Mouse (Mus musculus): Measurements from ENCODE around the gene Ccdc88a. TPM values are rescaled to one million over a fixed set of nuclear protein-coding genes. Genes with fewer than 3 reads are reported as not detected.

Gene Ccdc88a
- polyA plus RNA-seq, 1 experiment = 8.5 TPM

DNA sequence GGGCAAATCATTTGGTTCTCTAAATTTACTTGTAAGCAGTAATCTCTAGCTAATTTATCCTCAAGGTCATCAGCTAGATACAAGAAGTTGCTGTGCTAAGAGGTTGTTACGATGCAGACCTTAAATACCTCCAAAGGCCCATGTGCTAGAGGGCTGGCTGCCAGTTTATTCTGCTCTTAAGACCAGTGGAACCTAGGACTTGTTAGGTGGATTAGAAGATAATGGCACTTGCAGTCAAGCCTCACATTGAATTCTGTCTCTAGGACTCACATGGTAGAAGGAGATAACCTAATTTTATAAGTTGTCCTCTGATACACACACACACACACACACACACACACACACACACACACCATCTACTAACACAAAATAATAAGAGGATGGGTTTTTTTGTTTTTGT is 5.3 kb upstream of the Ccdc88a start:
- Histone ChIP-seq H3K4me1 (ENCODE audit: control insufficient read depth, insufficient read depth, low read length) (no peaks in the 10 kb centered on the region), H3K27ac (ENCODE audit: control insufficient read depth, insufficient read depth, low read depth, low read length, poor library complexity) (no peak overlapping the region), H3K4me3 (replicated peaks; ENCODE audit: control insufficient read depth, low read depth, low read length) (no peak overlapping the region)
- 76% methylated on average over 1 of the region's 1 CpGs for WGBS
- no peak for TF ChIP-seq CTCF (IDR thresholded peaks at IDR 0.05; ENCODE audit: control insufficient read depth, insufficient read depth, low read length)
- TF ChIP-seq POLR2A (IDR thresholded peaks at IDR 0.05; ENCODE audit: borderline replicate concordance, control insufficient read depth, low read depth, low read length) = no peak

DNA sequence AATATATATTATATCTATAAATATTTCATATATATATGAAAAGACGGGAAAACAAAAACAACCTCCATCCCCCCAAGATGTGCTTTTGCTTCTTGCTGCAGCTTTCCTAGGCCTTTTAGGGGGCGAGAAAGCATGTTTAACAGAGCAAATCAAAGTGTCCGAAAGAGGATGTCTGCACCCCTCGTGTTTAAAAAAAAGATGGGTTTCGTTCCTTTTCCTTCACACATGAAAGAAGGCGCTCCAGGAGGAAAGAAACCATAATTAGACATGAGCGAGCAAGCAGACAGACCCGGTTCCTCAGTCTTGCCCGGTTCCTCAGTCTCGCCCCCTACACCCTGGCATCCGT is 435 bp upstream of the Ccdc88a start:
- H3K4me3 ChIP-seq (replicated peaks; ENCODE audit: control insufficient read depth, low read depth, low read length) = peak overlapping the region; percentile 82
- no peaks in the 10 kb centered on the region for H3K4me1 ChIP-seq (ENCODE audit: control insufficient read depth, insufficient read depth, low read length)
- H3K27ac ChIP-seq (ENCODE audit: control insufficient read depth, insufficient read depth, low read depth, low read length, poor library complexity) = peak overlapping the region; percentile 94
- 3% methylated on average over 11 of the region's 11 CpGs for whole genome bisulfite sequencing
- no peak for TF ChIP-seq CTCF (IDR thresholded peaks at IDR 0.05; ENCODE audit: control insufficient read depth, insufficient read depth, low read length)
- no peak for TF ChIP-seq POLR2A (IDR thresholded peaks at IDR 0.05; ENCODE audit: borderline replicate concordance, control insufficient read depth, low read depth, low read length)

- TF ChIP-seq POLR2A (IDR thresholded peaks at IDR 0.05; ENCODE audit: borderline replicate concordance, control insufficient read depth, low read depth, low read length) = no peak
- TF ChIP-seq CTCF (IDR thresholded peaks at IDR 0.05; ENCODE audit: control insufficient read depth, insufficient read depth, low read length) = no peak
- Histone ChIP-seq H3K4me3 (replicated peaks; ENCODE audit: control insufficient read depth, low read depth, low read length) (peak overlapping the region; percentile 82), H3K4me1 (ENCODE audit: control insufficient read depth, insufficient read depth, low read length) (no peaks in the 10 kb centered on the region), H3K27ac (ENCODE audit: control insufficient read depth, insufficient read depth, low read depth, low read length, poor library complexity) (peak overlapping the region; percentile 94)
- under 1% methylated on average over 8 of the region's 8 CpGs for WGBS
These were observed 807 bp downstream of the Ccdc88a start for GRCm38 (mm10) chr11:29374274-29374656.

DNA sequence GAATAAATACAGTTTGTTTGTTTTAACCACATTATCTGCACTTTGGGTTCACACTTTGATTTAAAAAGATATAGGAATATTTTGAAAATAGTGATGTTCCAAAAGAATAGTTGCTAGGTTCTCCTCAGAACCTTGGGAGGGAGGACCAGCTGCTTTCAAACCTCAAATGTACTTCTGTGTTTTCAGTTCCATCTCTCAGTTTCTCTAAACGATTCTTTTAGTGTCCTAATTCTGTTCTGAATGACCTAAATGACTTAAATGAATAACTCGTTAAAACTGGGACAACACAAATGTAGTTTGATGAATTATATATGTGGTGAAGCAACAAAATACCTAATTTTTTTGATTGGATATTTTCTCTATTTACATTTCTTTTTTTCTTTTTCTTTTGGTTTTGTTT is 3.2 kb downstream of the Ccdc88a start:
- WGBS = 59% methylated on average over 2 of the region's 2 CpGs
- Histone ChIP-seq H3K4me1 (ENCODE audit: control insufficient read depth, insufficient read depth, low read length) (no peaks in the 10 kb centered on the region), H3K27ac (ENCODE audit: control insufficient read depth, insufficient read depth, low read depth, low read length, poor library complexity) (no peak overlapping the region), H3K4me3 (replicated peaks; ENCODE audit: control insufficient read depth, low read depth, low read length) (no peak overlapping the region)
- TF ChIP-seq POLR2A (IDR thresholded peaks at IDR 0.05; ENCODE audit: borderline replicate concordance, control insufficient read depth, low read depth, low read length) = no peak
- TF ChIP-seq CTCF (IDR thresholded peaks at IDR 0.05; ENCODE audit: control insufficient read depth, insufficient read depth, low read length) = no peak

DNA sequence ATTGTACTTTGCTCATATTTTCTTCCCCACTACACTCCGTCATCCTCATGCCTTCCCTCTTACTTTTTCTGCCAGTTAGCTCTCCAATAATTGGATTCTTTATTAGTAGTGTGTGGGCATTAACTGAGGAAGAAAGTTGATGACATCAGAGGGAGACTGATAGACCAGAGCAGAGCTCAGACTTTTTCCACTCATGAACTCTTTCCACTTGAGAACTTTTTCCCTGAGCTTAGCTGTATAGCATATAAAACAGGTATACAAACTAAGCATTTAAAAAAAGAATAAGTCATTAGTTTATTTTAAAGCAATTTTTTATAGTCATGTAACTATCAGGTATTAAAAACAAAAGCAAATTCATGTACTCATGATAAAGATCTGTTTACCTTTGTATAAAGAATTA is 5.3 kb downstream of the Ccdc88a start:
- Histone ChIP-seq H3K4me1 (ENCODE audit: control insufficient read depth, insufficient read depth, low read length) (no peaks in the 10 kb centered on the region), H3K27ac (ENCODE audit: control insufficient read depth, insufficient read depth, low read depth, low read length, poor library complexity) (no peak overlapping the region), H3K4me3 (replicated peaks; ENCODE audit: control insufficient read depth, low read depth, low read length) (no peak overlapping the region)
- TF ChIP-seq POLR2A (IDR thresholded peaks at IDR 0.05; ENCODE audit: borderline replicate concordance, control insufficient read depth, low read depth, low read length) = no peak
- WGBS = 81% methylated on average over 1 of the region's 1 CpGs

DNA sequence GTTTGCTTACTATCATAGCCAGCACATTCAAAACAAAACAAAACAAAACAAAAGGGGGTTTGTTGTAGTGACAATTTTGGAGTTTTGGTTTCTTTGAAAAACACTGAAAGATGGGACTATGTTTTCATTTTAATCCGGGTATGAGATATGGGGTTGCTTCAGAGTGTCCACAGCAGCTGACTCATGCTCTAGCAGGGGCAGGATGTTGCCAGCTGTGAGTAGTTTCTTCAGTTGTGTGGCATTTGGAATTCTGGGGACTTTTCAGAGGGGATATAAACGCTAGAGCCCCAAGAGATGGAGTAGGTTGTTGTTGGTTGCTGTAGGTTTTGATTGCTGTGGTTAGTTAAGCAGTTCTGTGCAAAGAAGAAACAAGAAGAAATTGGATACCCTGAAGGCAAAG is 10.0 kb downstream of the Ccdc88a start:
- 49% methylated on average over 2 of the region's 2 CpGs for WGBS
- no peak overlapping the region for H3K4me3 ChIP-seq (replicated peaks; ENCODE audit: control insufficient read depth, low read depth, low read length)
- no peak for TF ChIP-seq POLR2A (IDR thresholded peaks at IDR 0.05; ENCODE audit: borderline replicate concordance, control insufficient read depth, low read depth, low read length)
- no peak for TF ChIP-seq CTCF (IDR thresholded peaks at IDR 0.05; ENCODE audit: control insufficient read depth, insufficient read depth, low read length)
- no peak overlapping the region for H3K27ac ChIP-seq (ENCODE audit: control insufficient read depth, insufficient read depth, low read depth, low read length, poor library complexity)
- H3K4me1 ChIP-seq (ENCODE audit: control insufficient read depth, insufficient read depth, low read length) = no peaks in the 10 kb centered on the region; the same call in 1 of the 2 replicates

DNA sequence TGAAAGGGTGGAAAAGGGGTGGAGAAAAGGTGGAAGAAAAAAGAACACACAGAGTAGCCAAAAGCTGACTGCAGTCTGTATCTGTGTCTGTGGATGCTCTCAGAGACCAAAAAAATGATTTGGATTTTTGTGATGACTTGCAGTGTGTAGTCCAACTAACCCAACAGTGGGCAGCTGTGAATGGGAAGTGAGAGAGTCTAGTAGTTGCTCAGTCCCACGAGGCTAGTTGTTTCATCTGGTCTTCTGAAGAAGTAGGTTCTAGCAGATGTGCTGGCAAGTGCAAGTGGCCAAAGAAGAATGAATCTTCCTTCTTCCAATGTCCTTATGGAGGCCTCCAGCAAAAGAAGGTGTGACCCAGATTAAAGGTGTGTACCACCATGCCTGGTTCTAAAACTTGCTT is 10.5 kb downstream of the Ccdc88a start:
- WGBS = 20% methylated on average over 1 of the region's 1 CpGs
- TF ChIP-seq POLR2A (IDR thresholded peaks at IDR 0.05; ENCODE audit: borderline replicate concordance, control insufficient read depth, low read depth, low read length) (no peak), CTCF (IDR thresholded peaks at IDR 0.05; ENCODE audit: control insufficient read depth, insufficient read depth, low read length) (no peak)
- no peak overlapping the region for H3K4me3 ChIP-seq (replicated peaks; ENCODE audit: control insufficient read depth, low read depth, low read length)
- H3K27ac ChIP-seq (ENCODE audit: control insufficient read depth, insufficient read depth, low read depth, low read length, poor library complexity) = no peak overlapping the region
- H3K4me1 ChIP-seq (ENCODE audit: control insufficient read depth, insufficient read depth, low read length) = no peaks in the 10 kb centered on the region; the same call in 1 of the 2 replicates

DNA sequence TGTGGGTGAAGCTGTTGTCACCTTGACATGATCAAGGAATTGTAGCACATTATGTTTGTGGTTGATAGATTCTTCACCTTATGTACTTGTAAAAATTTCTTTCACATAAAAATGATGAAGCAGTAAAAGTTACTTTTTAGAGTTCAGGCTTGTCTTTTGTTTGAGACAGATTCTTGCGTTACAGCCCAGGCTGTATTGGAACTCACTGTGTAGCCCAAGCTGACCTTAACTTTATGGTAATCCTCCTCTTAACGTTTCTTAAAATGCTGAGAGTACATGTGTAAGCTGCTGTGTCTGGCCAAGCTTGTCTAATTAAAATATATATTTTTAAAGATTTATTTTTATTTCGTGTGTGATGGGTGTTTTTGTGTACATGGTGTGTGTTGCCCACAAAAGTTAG is 11.2 kb downstream of the Ccdc88a start:
- Histone ChIP-seq H3K4me3 (replicated peaks; ENCODE audit: control insufficient read depth, low read depth, low read length) (no peak overlapping the region), H3K27ac (ENCODE audit: control insufficient read depth, insufficient read depth, low read depth, low read length, poor library complexity) (no peak overlapping the region), H3K4me1 (ENCODE audit: control insufficient read depth, insufficient read depth, low read length) (no peaks in the 10 kb centered on the region; the same call in 1 of the 2 replicates)
- WGBS = 69% methylated on average over 3 of the region's 3 CpGs
- TF ChIP-seq POLR2A (IDR thresholded peaks at IDR 0.05; ENCODE audit: borderline replicate concordance, control insufficient read depth, low read depth, low read length) = no peak
- TF ChIP-seq CTCF (IDR thresholded peaks at IDR 0.05; ENCODE audit: control insufficient read depth, insufficient read depth, low read length) = no peak

DNA sequence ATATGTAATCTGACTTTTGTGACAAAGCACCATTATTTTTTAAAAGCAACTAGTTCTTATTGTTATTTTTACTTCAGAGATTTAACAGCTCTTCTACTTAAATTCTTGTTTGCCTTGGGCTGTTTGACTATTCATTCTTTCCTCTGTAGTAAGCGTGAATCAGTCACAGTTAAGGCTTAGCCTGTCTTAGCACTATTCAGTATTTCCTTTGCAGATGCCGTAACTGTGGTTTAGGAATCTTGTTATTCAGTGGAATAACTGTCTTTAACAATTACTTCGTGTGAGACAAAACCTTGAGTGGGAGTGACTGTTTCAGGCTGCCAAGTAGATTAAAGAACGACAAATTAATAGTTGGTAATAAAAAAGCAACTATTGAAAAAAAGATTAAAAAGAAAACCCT is 16.5 kb downstream of the Ccdc88a start:
- WGBS = 79% methylated on average over 4 of the region's 4 CpGs
- Histone ChIP-seq H3K27ac (ENCODE audit: control insufficient read depth, insufficient read depth, low read depth, low read length, poor library complexity) (no peak overlapping the region), H3K4me3 (replicated peaks; ENCODE audit: control insufficient read depth, low read depth, low read length) (no peak overlapping the region), H3K4me1 (ENCODE audit: control insufficient read depth, insufficient read depth, low read length) (no peaks in the 10 kb centered on the region)
- TF ChIP-seq CTCF (IDR thresholded peaks at IDR 0.05; ENCODE audit: control insufficient read depth, insufficient read depth, low read length) = no peak
- TF ChIP-seq POLR2A (IDR thresholded peaks at IDR 0.05; ENCODE audit: borderline replicate concordance, control insufficient read depth, low read depth, low read length) = no peak

All from bone marrow, adult 2 months (tissue).